Mouse (Mus musculus) kidney, embryonic 14.5 days (tissue): Measurements from ENCODE around the gene Gm28168. TPM values are rescaled to one million over a fixed set of nuclear protein-coding genes. Genes with fewer than 3 reads are reported as not detected.
"Not testable (repeated sequence)": the region's sequence is repeated elsewhere in the genome, so short reads cannot be mapped to it uniquely, and the experiment has no call there.

ENCODE experiments used
- ATAC-seq: fragments of 200-750 bp; cut with Nextera tagmentation; 2 replicates; pipeline ENCODE4 v1.8.0; 2017; ENCODE audit warnings: moderate number of reproducible peaks, mild to moderate bottlenecking, moderate TSS enrichment, moderate library complexity; ENCODE audit not compliant: low FRiP score, low TSS enrichment
- H3K27ac ChIP-seq: fragments of 300-500 bp; sonication (generic); 2 replicates; pipeline ENCODE4 v1.5.1; 2014; ENCODE audit warnings: low read depth, mild to moderate bottlenecking, low read length, moderate library complexity, mixed read lengths
- H3K27me3 ChIP-seq: fragments of 300-500 bp; sonication (generic); 2 replicates; pipeline ENCODE4 v1.6.1; 2014; ENCODE audit warnings: mild to moderate bottlenecking, low read length; ENCODE audit not compliant: control insufficient read depth, insufficient read depth
- H3K36me3 ChIP-seq: fragments of 300-500 bp; sonication (generic); 2 replicates; pipeline ENCODE4 v1.6.1; 2014; ENCODE audit warnings: low read length, mixed read lengths; ENCODE audit not compliant: control insufficient read depth, insufficient read depth
- H3K4me1 ChIP-seq: fragments of 300-500 bp; sonication (generic); 2 replicates; pipeline ENCODE4 v1.6.1; 2014; ENCODE audit warnings: low read length, mixed read lengths; ENCODE audit not compliant: control insufficient read depth, insufficient read depth
- H3K4me2 ChIP-seq: fragments of 300-500 bp; sonication (generic); replicated peaks from 2 replicates; pipeline ENCODE4 v1.6.1; 2014; ENCODE audit warnings: low read depth, mild to moderate bottlenecking, low read length
- H3K4me3 ChIP-seq: fragments of 300-500 bp; sonication (generic); 2 replicates; pipeline ENCODE4 v1.5.1; 2014; ENCODE audit warnings: mild to moderate bottlenecking, low read length
- H3K9ac ChIP-seq: fragments of 300-500 bp; sonication (generic); 2 replicates; pipeline ENCODE4 v1.6.1; 2014; ENCODE audit warnings: low read depth, mild to moderate bottlenecking, low read length, moderate library complexity
- H3K9me3 ChIP-seq: fragments of 300-500 bp; sonication (generic); 2 replicates; pipeline ENCODE4 v1.6.1; 2016; ENCODE audit warnings: low read length; ENCODE audit not compliant: control insufficient read depth
- WGBS: fragments of 180-500 bp; shearing (Covaris S2); extraction: QIAGEN DNeasy Blood & Tissue Kit; methylation state at CpG from one replicate; pipeline ENCODE4 v1.1.7; 2014; 5-methylcytosine and 5-hydroxymethylcytosine counted together
- polyA plus RNA-seq: library from polyadenylated mRNA; unstranded; fragments of >200 nt; fragmentation: Nextera tagmentation; extraction: Ambion mirVana; gene quantifications from 2 replicates; pipeline ENCODE4 v1.2.1, GENCODE M21; 2014

Gm28168 gene
- not detected in 2 replicates for polyA plus RNA-seq

- H3K4me2 ChIP-seq = not testable (repeated sequence)
Measured at GRCm38 (mm10) chr1:117927715-117928114, at the start of gene Gm28168. Gm28168 (plus strand) TSS chr1:117928015.

GRCm38 (mm10) chr1:117965639-117966038 lies 37.8 kb downstream of the Gm28168 start, which contains the start of gene Gm7145:
Gm7145 (plus strand) TSS chr1:117965939.
- 80% methylated on average over 4 of the region's 4 CpGs for whole genome bisulfite sequencing
- Histone ChIP-seq H3K4me3 (no peak within 1 kb of the TSS), H3K4me1 (no peaks in the 10 kb centered on the region), H3K9ac (no peak within 1 kb of the TSS), H3K27ac (no peak within 1 kb of the TSS), H3K4me2 (no peak within 1 kb of the TSS), H3K36me3 (no peaks in the 10 kb centered on the region), H3K27me3 (no peaks in the 10 kb centered on the region), H3K9me3 (no peaks in the 10 kb centered on the region)
- no peak for ATAC-seq

More at GRCm38 (mm10) chr1:117927715-117928114, at the start of gene Gm28168:
- H3K27me3 ChIP-seq, H3K9me3 ChIP-seq, H3K4me3 ChIP-seq, H3K4me1 ChIP-seq, H3K9ac ChIP-seq, H3K36me3 ChIP-seq, ATAC-seq, H3K27ac ChIP-seq: not testable (repeated sequence)
- WGBS = 50% methylated on average over 1 of the region's 1 CpGs

Other genes starting within 250 kb of the Gm28168 start
- not detected in 2 replicates for gene Gm28363, start 230.9 kb upstream of the Gm28168 start, polyA plus RNA-seq
- gene B020011L13Rik, start 146.9 kb upstream of the Gm28168 start, polyA plus RNA-seq = not detected in 2 replicates
- gene Gm28360, start 97.9 kb upstream of the Gm28168 start, polyA plus RNA-seq = not detected in 2 replicates
- gene Gm7145, start 37.9 kb downstream of the Gm28168 start, polyA plus RNA-seq = not detected in 2 replicates
- 0.14 and 0.27 TPM in 2 replicates for gene Gm29106, start 248.5 kb downstream of the Gm28168 start, polyA plus RNA-seq